Mouse (Mus musculus) CH12.LX (cell line): ENCODE data around the gene Pigr. TPM values are rescaled to one million over a fixed set of nuclear protein-coding genes. Genes with fewer than 3 reads are reported as not detected.

Experiments used
- DNase-seq: peaks from one replicate; pipeline ENCODE4 v3.0.0-alpha.2; 2013; ENCODE audit errors: extremely low read depth
- H3K27ac ChIP-seq: 2 replicates; pipeline ENCODE4 v1.5.1; 2012; ENCODE audit warnings: low read depth, mild to moderate bottlenecking, control low read depth, moderate library complexity; ENCODE audit not compliant: insufficient read depth
- H3K27me3 ChIP-seq: replicated peaks from 2 replicates; pipeline ENCODE3; 2012; ENCODE audit warnings: inconsistent platforms
- H3K36me3 ChIP-seq, 2 experiments: replicated peaks in 1 of 2; 2 replicates each; pipeline versions ENCODE3 to v1.6.1; 2012; ENCODE audit warnings: inconsistent platforms in 1 of 2, low read length in 1 of 2, mild to moderate bottlenecking in 1 of 2, mixed read lengths in 1 of 2, moderate library complexity in 1 of 2; ENCODE audit not compliant: control insufficient read depth in 1 of 2, insufficient read depth in 1 of 2
- H3K4me1 ChIP-seq, 2 experiments: 2 replicates each; pipeline ENCODE4 v1.6.1; 2012; ENCODE audit warnings: inconsistent platforms in 1 of 2, moderate library complexity in 1 of 2; ENCODE audit not compliant: insufficient read depth in 2 of 2, control insufficient read depth in 1 of 2
- H3K4me2 ChIP-seq: 2 replicates; pipeline ENCODE4 v1.6.1; 2012; ENCODE audit warnings: low read depth, mild to moderate bottlenecking, control low read depth; ENCODE audit not compliant: poor library complexity, insufficient read depth, severe bottlenecking
- H3K4me3 ChIP-seq, 3 experiments: fragments of 150-350 bp in 1 of 3; sonication (generic) in 1 of 3; replicated peaks in 1 of 3; 2 replicates each; pipeline versions ENCODE3 to v1.5.1; 2011 to 2012; ENCODE audit warnings: low read depth in 2 of 3, low read length in 2 of 3, mild to moderate bottlenecking in 2 of 3, moderate library complexity in 2 of 3, control low read depth in 1 of 3, improper control_type of control experiment in 1 of 3, inconsistent platforms in 1 of 3, mixed read lengths in 1 of 3; ENCODE audit not compliant: poor library complexity in 1 of 3
- H3K79me2 ChIP-seq: replicated peaks from 2 replicates; pipeline ENCODE4 v1.6.1; 2012; ENCODE audit warnings: mild to moderate bottlenecking, moderate library complexity; ENCODE audit not compliant: control insufficient read depth, poor library complexity, insufficient read depth, severe bottlenecking; ENCODE audit errors: extremely low read depth
- H3K9ac ChIP-seq: 2 replicates; pipeline ENCODE4 v1.6.1; 2012; ENCODE audit warnings: low read depth, mild to moderate bottlenecking, control low read depth, moderate library complexity; ENCODE audit not compliant: insufficient read depth
- H3K9me3 ChIP-seq: replicated peaks from 2 replicates; pipeline ENCODE3; 2012; ENCODE audit warnings: low read length, inconsistent platforms, mixed read lengths
- BHLHE40 ChIP-seq: IDR thresholded peaks from 2 replicates; pipeline ENCODE4 v1.6.1; 2011; ENCODE audit warnings: mild to moderate bottlenecking, low read depth, low read length, improper control_type of control experiment
- CHD2 ChIP-seq: IDR thresholded peaks from 2 replicates; pipeline ENCODE4 v1.6.1; 2011; ENCODE audit warnings: low read length, improper control_type of control experiment
- E2F4 ChIP-seq: IDR thresholded peaks from 2 replicates; pipeline ENCODE4 v1.6.1; 2011; ENCODE audit warnings: low read depth, low read length, improper control_type of control experiment; ENCODE audit not compliant: insufficient replicate concordance
- ELF1 ChIP-seq: IDR thresholded peaks from 2 replicates; pipeline ENCODE4 v1.6.1; 2014; ENCODE audit warnings: low read depth, mild to moderate bottlenecking, inconsistent platforms, low read length, improper control_type of control experiment
- EP300 ChIP-seq: IDR thresholded peaks from 2 replicates; pipeline ENCODE4 v1.6.1; 2011; ENCODE audit warnings: low read length, improper control_type of control experiment
- ETS1 ChIP-seq: conservative IDR thresholded peaks from 2 replicates; pipeline ENCODE4 v1.6.1; 2012; ENCODE audit warnings: low read depth, mild to moderate bottlenecking, inconsistent platforms, low read length, improper control_type of control experiment, moderate library complexity
- GABPA ChIP-seq: IDR thresholded peaks from 2 replicates; pipeline ENCODE4 v1.6.1; 2012; ENCODE audit warnings: low read depth, low read length, improper control_type of control experiment, inconsistent platforms; ENCODE audit not compliant: insufficient replicate concordance
- IRF4 ChIP-seq: IDR thresholded peaks from 2 replicates; pipeline ENCODE4 v1.6.1; 2014; ENCODE audit warnings: low read depth, mild to moderate bottlenecking, inconsistent platforms, low read length, improper control_type of control experiment
- JUND ChIP-seq: conservative IDR thresholded peaks from 2 replicates; pipeline ENCODE4 v1.6.1; 2011; ENCODE audit warnings: low read depth, low read length, improper control_type of control experiment
- KAT2A ChIP-seq: IDR thresholded peaks from 2 replicates; pipeline ENCODE4 v1.6.1; 2012; ENCODE audit warnings: low read length, improper control_type of control experiment, inconsistent platforms; ENCODE audit not compliant: insufficient replicate concordance
- MAFK ChIP-seq: IDR thresholded peaks from 2 replicates; pipeline ENCODE4 v1.6.1; 2011; ENCODE audit warnings: low read length, improper control_type of control experiment; ENCODE audit not compliant: insufficient replicate concordance
- MAX ChIP-seq: IDR thresholded peaks from 2 replicates; pipeline ENCODE4 v1.6.1; 2011; ENCODE audit warnings: low read length, improper control_type of control experiment
- MAZ ChIP-seq: IDR thresholded peaks from 2 replicates; pipeline ENCODE4 v1.6.1; 2012; ENCODE audit warnings: low read depth, mild to moderate bottlenecking, inconsistent platforms, low read length, improper control_type of control experiment, moderate library complexity
- MEF2A ChIP-seq: IDR thresholded peaks from 2 replicates; pipeline ENCODE4 v1.6.1; 2014; ENCODE audit warnings: low read depth, mild to moderate bottlenecking, inconsistent platforms, low read length, improper control_type of control experiment, borderline replicate concordance
- MYC ChIP-seq: IDR thresholded peaks from 2 replicates; pipeline ENCODE4 v1.6.1; 2011; ENCODE audit warnings: low read depth, mild to moderate bottlenecking, improper control_type of control experiment, low read length
- NELFE ChIP-seq: IDR thresholded peaks from 2 replicates; pipeline ENCODE4 v1.6.1; 2011; ENCODE audit warnings: low read depth, low read length, improper control_type of control experiment
- NRF1 ChIP-seq: IDR thresholded peaks from 2 replicates; pipeline ENCODE4 v1.6.1; 2014; ENCODE audit warnings: low read depth, mild to moderate bottlenecking, inconsistent platforms, low read length, improper control_type of control experiment, moderate library complexity
- PAX5 ChIP-seq: IDR thresholded peaks from 2 replicates; pipeline ENCODE4 v1.6.1; 2012; ENCODE audit warnings: low read length, inconsistent platforms, mixed read lengths
- POLR2A ChIP-seq: IDR thresholded peaks from 2 replicates; pipeline ENCODE4 v1.6.1; 2011; ENCODE audit warnings: low read depth, mild to moderate bottlenecking, improper control_type of control experiment, low read length
- POLR2AphosphoS2 ChIP-seq: IDR thresholded peaks from 2 replicates; pipeline ENCODE4 v1.6.1; 2011; ENCODE audit warnings: low read depth, low read length, improper control_type of control experiment
- RAD21 ChIP-seq: IDR thresholded peaks from 2 replicates; pipeline ENCODE4 v1.6.1; 2011; ENCODE audit warnings: low read depth, mild to moderate bottlenecking, low read length, improper control_type of control experiment, moderate library complexity
- TCF12 ChIP-seq: IDR thresholded peaks from 2 replicates; pipeline ENCODE4 v1.6.1; 2014; ENCODE audit warnings: low read depth, mild to moderate bottlenecking, inconsistent platforms, low read length, improper control_type of control experiment
- USF1 ChIP-seq: IDR thresholded peaks from 2 replicates; pipeline ENCODE4 v1.6.1; 2014; ENCODE audit warnings: low read depth, mild to moderate bottlenecking, inconsistent platforms, low read length, improper control_type of control experiment
- ZC3H11A ChIP-seq: IDR thresholded peaks from 2 replicates; pipeline ENCODE4 v1.6.1; 2012; ENCODE audit warnings: low read depth, mild to moderate bottlenecking, inconsistent platforms, low read length, improper control_type of control experiment
- ZKSCAN1 ChIP-seq: IDR thresholded peaks from 2 replicates; pipeline ENCODE4 v1.6.1; 2012; ENCODE audit warnings: low read depth, inconsistent platforms, low read length, improper control_type of control experiment, borderline replicate concordance
- ZMIZ1 ChIP-seq: IDR thresholded peaks from 2 replicates; pipeline ENCODE4 v1.6.1; 2012; ENCODE audit warnings: low read depth, mild to moderate bottlenecking, inconsistent platforms, low read length, improper control_type of control experiment
- ZNF384 ChIP-seq: IDR thresholded peaks from 2 replicates; pipeline ENCODE4 v1.6.1; 2012; ENCODE audit warnings: low read depth, low read length, improper control_type of control experiment, inconsistent platforms
- dilution Hi-C: fragments of 300-500 bp; cut with MboI; formaldehyde crosslinking; loops from 2 replicates; pipeline ENCODE4 v1.14.3; 2020; ENCODE audit warnings: low sequenced_read_pairs; ENCODE audit not compliant: extremely low pct_unique_long_range_greater_than_20kb, extremely low pct_ligation_motif_present
- in situ Hi-C: fragments of 300-500 bp; cut with MboI; formaldehyde crosslinking; loops from 3 replicates; pipeline ENCODE4 v1.14.3; 2019; ENCODE audit warnings: low sequenced_read_pairs, low pct_ligation_motif_present, low pct_unique_long_range_greater_than_20kb, mixed read lengths
- polyA plus RNA-seq: library from polyadenylated mRNA; unstranded; fragments of >175 nt; gene quantifications from 2 replicates; pipeline ENCODE4 v1.2.1, GENCODE M21; 2012; ENCODE audit warnings: low read depth; ENCODE audit not compliant: insufficient read length
- total RNA-seq, 2 experiments: library from RNA; depleted of rRNA; stranded (reverse); fragments of 300-350 nt in 1 of 2; fragments of >200 nt in 1 of 2; gene quantifications; 2 replicates each; pipeline ENCODE4 v1.2.3; 2012 to 2014

Pigr gene
- total and polyA plus RNA-seq, 3 experiments = 0.04 to 0.21 TPM; not detected in 1

DNA sequence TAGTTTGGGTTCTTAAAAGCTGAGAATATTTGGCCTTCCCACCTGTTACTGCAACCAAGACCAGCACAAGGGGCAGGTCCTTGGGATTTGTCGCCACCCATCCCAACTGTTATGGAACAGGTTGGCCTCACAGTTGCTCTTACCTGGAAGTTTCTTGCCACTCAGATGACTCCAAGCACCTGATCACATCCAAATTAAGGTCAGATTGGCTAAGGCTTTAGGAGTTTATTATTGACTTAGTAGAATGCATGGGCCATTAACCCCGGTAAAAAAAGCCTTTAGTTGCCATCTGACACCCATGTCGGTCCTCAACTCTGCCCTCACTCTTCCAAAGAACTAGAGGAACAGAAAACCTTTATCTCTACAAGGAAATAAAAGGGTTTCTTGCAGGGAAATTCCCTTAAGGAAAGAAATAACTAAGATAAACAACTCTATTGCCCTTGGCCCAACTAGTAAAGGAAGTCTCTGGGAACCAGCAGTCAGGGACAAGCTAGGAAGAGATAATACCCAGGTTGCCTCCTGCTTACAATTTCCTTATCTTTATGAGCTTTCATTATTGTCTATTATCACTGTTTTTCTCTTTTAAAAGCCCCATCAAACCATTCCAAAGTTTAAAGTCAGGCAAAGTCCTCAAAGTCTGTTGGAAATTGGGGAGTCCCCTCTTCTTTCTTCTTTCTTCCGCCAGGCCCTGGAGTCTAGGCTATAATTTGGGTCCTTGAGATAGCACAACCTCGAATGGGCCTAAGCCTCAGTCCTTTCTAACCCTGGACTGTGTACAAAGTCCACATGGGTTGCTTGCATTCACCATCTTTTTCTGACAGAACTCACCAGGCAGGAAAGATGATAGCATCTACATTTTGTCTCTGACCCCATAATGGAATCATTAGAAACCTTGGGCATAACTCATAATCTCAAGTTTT is 6.0 kb downstream of the Pigr start:
- Histone ChIP-seq H3K9ac (no peak overlapping the region), H3K4me3 (no peak overlapping the region), H3K4me2 (no peak overlapping the region), H3K27me3 (no peaks in the 10 kb centered on the region), H3K79me2 (no peaks in the 10 kb centered on the region), H3K9me3 (no peaks in the 10 kb centered on the region), H3K27ac (no peak overlapping the region), H3K36me3 (no peaks in the 10 kb centered on the region), H3K4me1 (peaks cover 0 to 9% of the 10 kb centered on the region in 2 experiments; a peak in 2 of 4 replicates)
- no peak for DNase-seq
- TF ChIP-seq BHLHE40 (no peak), E2F4 (no peak), ELF1 (no peak), ZKSCAN1 (no peak), KAT2A (no peak), EP300 (no peak), POLR2AphosphoS2 (no peak), TCF12 (no peak), RAD21 (no peak), IRF4 (no peak), ZC3H11A (no peak), ZNF384 (no peak), USF1 (no peak), POLR2A (no peak), MEF2A (no peak)
- dilution Hi-C loops = no loop called here
- in situ Hi-C loops = no loop called here

DNA sequence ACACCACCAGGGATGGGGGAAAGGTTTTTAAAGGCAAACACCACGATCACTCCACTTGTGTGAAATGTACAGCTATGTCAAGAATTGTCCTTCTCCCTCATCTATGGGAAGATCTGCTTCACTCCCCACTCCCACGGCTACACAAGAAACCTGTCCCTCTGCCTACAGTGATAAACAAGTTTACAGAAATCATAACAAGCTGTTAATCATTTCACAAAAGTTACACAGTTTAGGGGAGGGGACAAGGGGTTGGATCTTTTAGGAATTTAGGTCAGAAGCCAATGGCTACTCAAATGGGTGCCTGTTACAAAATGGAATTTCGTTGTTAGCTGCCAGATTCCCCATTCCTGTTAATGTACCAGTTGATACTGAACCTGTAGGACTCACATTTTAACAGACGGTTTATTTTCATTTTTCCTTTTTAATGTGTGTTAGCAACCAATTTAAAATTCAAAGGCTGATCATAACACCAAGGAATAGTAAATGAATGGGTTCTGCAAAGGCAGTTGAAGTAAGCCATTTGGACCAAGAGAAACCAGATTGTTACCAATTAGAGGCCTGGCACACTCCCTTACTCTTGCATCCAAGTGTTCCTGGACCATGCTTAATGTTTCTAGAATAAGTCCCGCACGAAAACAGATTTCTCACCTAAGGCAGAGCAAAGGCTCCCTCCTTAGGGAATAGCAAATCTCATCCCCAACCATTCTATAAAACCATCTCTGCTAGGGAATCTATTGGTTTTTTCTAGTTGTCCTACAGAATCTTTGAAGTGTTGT is 8.9 kb downstream of the Pigr start:
- Histone ChIP-seq H3K36me3 (no peaks in the 10 kb centered on the region), H3K9ac (no peak overlapping the region), H3K4me3 (no peak overlapping the region), H3K4me1 (peaks cover 0 to 23% of the 10 kb centered on the region in 2 experiments; a peak in 2 of 4 replicates), H3K9me3 (no peaks in the 10 kb centered on the region), H3K27me3 (no peaks in the 10 kb centered on the region), H3K79me2 (no peaks in the 10 kb centered on the region), H3K4me2 (no peak overlapping the region), H3K27ac (no peak overlapping the region)
- dilution Hi-C loops (no loop called here), in situ Hi-C loops (loop anchor here (5.0 kb wide), 1 partner anchor 47 kb away; no protein-coding TSS in a partner anchor)
- TF ChIP-seq MYC (no peak), NELFE (no peak), PAX5 (no peak), RAD21 (no peak), CHD2 (no peak), EP300 (no peak), ETS1 (no peak), GABPA (no peak), MAZ (no peak), BHLHE40 (no peak), MAX (no peak), E2F4 (no peak), MAFK (no peak), JUND (no peak), ZKSCAN1 (no peak), MEF2A (no peak), ZMIZ1 (no peak), NRF1 (no peak)
- DNase-seq = no peak
